Mouse (Mus musculus) CD4-positive naive resting alpha-beta T cell, adult 76 days (primary cell): ENCODE measurements around the gene Tmem132a. TPM values are rescaled to one million over a fixed set of nuclear protein-coding genes. Genes with fewer than 3 reads are reported as not detected.

Experiments used
- total RNA-seq: library from RNA; stranded (reverse); gene quantifications from one replicate; pipeline ENCODE4 v1.2.4, GENCODE M21; 2023

Tmem132a gene
- total RNA-seq: 0.15 TPM

GRCm38 (mm10) chr19:10869886-10870527 is at the start of gene Tmem132a:
Gene Tmem132a (minus strand): TSS chr19:10869940.

GRCm38 (mm10) chr19:10895016-10895528 is 25.3 kb upstream of the Tmem132a start, which contains the start of gene Prpf19:
Gene Prpf19 (plus strand): TSS chr19:10895231.

GRCm38 (mm10) chr19:10881426-10882154 is 11.8 kb upstream of the Tmem132a start, which contains the start of gene Tmem109:
Gene Tmem109 (minus strand): TSS chr19:10882001.

GRCm38 (mm10) chr19:10839010-10839892 is 30.5 kb downstream of the Tmem132a start, which contains the start of gene Slc15a3:
Gene Slc15a3 (plus strand): TSS chr19:10839727.

GRCm38 (mm10) chr19:10829436-10830175 is 40.1 kb downstream of the Tmem132a start, which contains the start of gene Cd6:
Gene Cd6 (minus strand): TSS chr19:10830058.

Other genes with a start within 250 kb of the Tmem132a start
- gene Vwce, start 235.7 kb downstream of the Tmem132a start, total RNA-seq: 7.2 TPM
- gene Pga5, start 191.9 kb downstream of the Tmem132a start, total RNA-seq: not detected
- 19.2 TPM for gene Vps37c, start 181.2 kb downstream of the Tmem132a start, total RNA-seq
- gene Cd5, start 130.9 kb downstream of the Tmem132a start, total RNA-seq: 323 TPM
- gene Cd6, start 39.9 kb downstream of the Tmem132a start, total RNA-seq: 312 TPM
- 4.9 TPM for gene Slc15a3, start 30.2 kb downstream of the Tmem132a start, total RNA-seq
- gene Tmem109, start 12.1 kb upstream of the Tmem132a start, total RNA-seq: 24.1 TPM
- gene Prpf19, start 25.3 kb upstream of the Tmem132a start, total RNA-seq: 111 TPM
- not detected for gene Zp1, start 50.7 kb upstream of the Tmem132a start, total RNA-seq
- not detected for gene Ptgdr2, start 67.2 kb upstream of the Tmem132a start, total RNA-seq
- 22.2 TPM for gene Ccdc86, start 79.3 kb upstream of the Tmem132a start, total RNA-seq
- not detected for gene Ms4a10, start 104.7 kb upstream of the Tmem132a start, total RNA-seq
- not detected for gene Ms4a15, start 123.3 kb upstream of the Tmem132a start, total RNA-seq
- not detected for gene Ms4a18, start 148.1 kb upstream of the Tmem132a start, total RNA-seq
- 0.50 TPM for gene Ms4a8a, start 211.2 kb upstream of the Tmem132a start, total RNA-seq